Comparison of ENCODE assay signal across 9 mouse cellular contexts in the genomic region with DNA sequence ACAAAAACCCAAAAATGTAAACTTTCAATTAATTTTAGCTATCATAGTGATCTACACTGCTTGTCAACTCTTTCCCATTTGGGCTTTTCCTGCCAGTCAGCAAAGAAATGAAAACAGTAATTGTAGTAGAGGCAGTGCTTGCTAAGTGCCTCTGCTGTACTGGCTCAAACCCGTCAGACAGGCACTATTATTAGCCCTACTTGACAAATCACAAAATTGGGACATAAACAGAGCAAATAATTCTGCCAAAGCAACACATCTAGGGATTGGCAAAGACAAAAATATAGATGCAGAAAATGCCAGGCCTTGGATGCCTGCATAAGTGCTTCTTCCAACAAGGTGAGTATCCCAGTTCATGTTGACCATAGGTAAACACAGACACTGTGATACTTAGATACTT. TPM values are rescaled to one million over a fixed set of nuclear protein-coding genes. Genes with fewer than 3 reads are reported as not detected.
DNase-seq lines count a peak whose midpoint lies in the region; ATAC-seq and TF ChIP-seq lines count a peak whose summit lies in the region.
"Had no signal": no experiment of that assay in that cellular context is flagged by ENCODE, and none has a peak within 500 bp of the region (broad histone marks: within the 10 kb centered on the region; RNA-seq: fewer than 3 reads in every experiment).

No protein-coding gene starts in this region.

- H3K36me3 ChIP-seq in kidney, postnatal 0 days (ENCODE audit: insufficient read depth, low read length): 0 out of 2 replicates have a peak, but pooled peaks cover 15% of the 10 kb centered on the region
- peaks cover 46% of the 10 kb centered on the region for H3K36me3 ChIP-seq in embryonic facial prominence, embryonic 10.5 days (replicated peaks)
- H3K36me3 ChIP-seq in hindbrain, embryonic 16.5 days (ENCODE audit: control insufficient read depth, insufficient read depth, low read length): 0 out of 2 replicates have a peak, but pooled peaks cover 3% of the 10 kb centered on the region
- H3K36me3 ChIP-seq in midbrain, embryonic 13.5 days: peaks cover 29% of the 10 kb centered on the region

- H3K4me3 ChIP-seq in kidney, postnatal 0 days (replicated peaks; ENCODE audit: low read depth, low read length): peak overlapping the region; percentile 97; the same call in 1 of the 2 replicates
- peak overlapping the region; percentile 99 for H3K4me3 ChIP-seq in embryonic facial prominence, embryonic 10.5 days
- H3K4me3 ChIP-seq in hindbrain, embryonic 16.5 days (ENCODE audit: low read length): no peak overlapping the region
- no peak overlapping the region for H3K4me3 ChIP-seq in midbrain, embryonic 13.5 days (replicated peaks)

- peak overlapping the region; percentile 68; the same call in 1 of the 2 replicates for H3K4me2 ChIP-seq in kidney, postnatal 0 days (ENCODE audit: low read length)
- peak overlapping the region; percentile 78; the same call in 1 of the 2 replicates for H3K4me2 ChIP-seq in hindbrain, embryonic 16.5 days (ENCODE audit: low read length)
- H3K4me2 ChIP-seq in midbrain, embryonic 13.5 days (replicated peaks): peak overlapping the region; percentile 89; the same call in 1 of the 2 replicates

- no peaks in the 10 kb centered on the region for H3K27me3 ChIP-seq in kidney, postnatal 0 days (ENCODE audit: insufficient read depth, low read length)
- no peaks in the 10 kb centered on the region for H3K27me3 ChIP-seq in embryonic facial prominence, embryonic 10.5 days (replicated peaks; ENCODE audit: low read depth, poor library complexity, severe bottlenecking)
- no peaks in the 10 kb centered on the region for H3K27me3 ChIP-seq in hindbrain, embryonic 16.5 days (replicated peaks; ENCODE audit: control insufficient read depth, insufficient read depth, low read length)
- no peaks in the 10 kb centered on the region for H3K27me3 ChIP-seq in midbrain, embryonic 13.5 days

- no peak for ATAC-seq in kidney, postnatal 0 days (replicated peaks; ENCODE audit: low FRiP score, low read depth)
- no peak for ATAC-seq in hindbrain, embryonic 16.5 days
- ATAC-seq in midbrain, embryonic 13.5 days: no peak

- no peak for TF ChIP-seq CTCF in kidney, postnatal 0 days (IDR thresholded peaks at IDR 0.05; ENCODE audit: low read depth)

- H3K9me3 ChIP-seq in kidney, postnatal 0 days (replicated peaks; ENCODE audit: low read length): no peaks in the 10 kb centered on the region
- no peaks in the 10 kb centered on the region for H3K9me3 ChIP-seq in embryonic facial prominence, embryonic 10.5 days
- H3K9me3 ChIP-seq in hindbrain, embryonic 16.5 days (ENCODE audit: control insufficient read depth, low read length): no peaks in the 10 kb centered on the region
- no peaks in the 10 kb centered on the region for H3K9me3 ChIP-seq in midbrain, embryonic 13.5 days

- H3K4me1 ChIP-seq in kidney, postnatal 0 days (replicated peaks; ENCODE audit: insufficient read depth, low read length): peaks cover 4% of the 10 kb centered on the region
- H3K4me1 ChIP-seq in embryonic facial prominence, embryonic 10.5 days: peaks cover 29% of the 10 kb centered on the region
- H3K4me1 ChIP-seq in hindbrain, embryonic 16.5 days (ENCODE audit: control insufficient read depth, insufficient read depth, low read depth, low read length): peaks cover 27% of the 10 kb centered on the region
- H3K4me1 ChIP-seq in midbrain, embryonic 13.5 days (replicated peaks): peaks cover 35% of the 10 kb centered on the region

- H3K9ac ChIP-seq in kidney, postnatal 0 days (ENCODE audit: low read depth, low read length): 0 out of 2 replicates have a peak overlapping the region, but pooled peaks have one; percentile 92
- no peak overlapping the region for H3K9ac ChIP-seq in hindbrain, embryonic 16.5 days (ENCODE audit: low read depth, low read length)
- H3K9ac ChIP-seq in midbrain, embryonic 13.5 days (replicated peaks): 0 out of 2 replicates have a peak overlapping the region, but pooled peaks have one; percentile 97

- DNase-seq in kidney, postnatal 0 days (ENCODE audit: low spot score): no peak
- DNase-seq in kidney, adult 8-10 months: no peak
- DNase-seq in embryonic facial prominence, embryonic 10.5 days (ENCODE audit: low spot score): no peak
- no peak for DNase-seq in thymus, adult 18-20 months
- DNase-seq in embryo, embryonic 10 days (ENCODE audit: low spot score): no peak
- no peak for DNase-seq in frontal cortex, postnatal 14 days (ENCODE audit: low spot score in 2 of 2)
- DNase-seq: thymus, postnatal 36 days had no signal

- H3K27ac ChIP-seq in kidney, postnatal 0 days: no peak overlapping the region
- H3K27ac ChIP-seq in embryonic facial prominence, embryonic 10.5 days (replicated peaks): no peak overlapping the region
- H3K27ac ChIP-seq in hindbrain, embryonic 16.5 days (ENCODE audit: low read depth, low read length): no peak overlapping the region
- H3K27ac ChIP-seq in midbrain, embryonic 13.5 days: no peak overlapping the region

- 61% methylated on average over 1 of the region's 1 CpGs for WGBS in kidney, postnatal 0 days
- WGBS in embryonic facial prominence, embryonic 10.5 days: 73% methylated on average over 1 of the region's 1 CpGs
- 87% methylated on average over 1 of the region's 1 CpGs for WGBS in hindbrain, embryonic 16.5 days
- WGBS in midbrain, embryonic 13.5 days: 96% methylated on average over 1 of the region's 1 CpGs

RNA-seq across cellular contexts. Expression of gene Ubfd1, which starts 1.3 kb away (rescaled TPM):
- polyA plus RNA-seq in kidney, postnatal 0 days (2015; fragmentation: Nextera tagmentation; extraction: Ambion mirVana): 40.8 and 42.1 TPM in 2 replicates
- polyA plus RNA-seq in embryonic facial prominence, embryonic 10.5 days (2016; fragmentation: Nextera tagmentation; extraction: Ambion mirVana): 74.8 and 75.0 TPM in 2 replicates
- 71.2 and 75.7 TPM in 2 replicates for polyA plus RNA-seq in hindbrain, embryonic 16.5 days (2015; fragmentation: Nextera tagmentation; extraction: Ambion mirVana)
- polyA plus RNA-seq in midbrain, embryonic 13.5 days (2015; fragmentation: Nextera tagmentation; extraction: Ambion mirVana): 69.5 and 74.8 TPM in 2 replicates

RNA-seq across cellular contexts. Expression of gene Ears2, which starts 1.4 kb away (rescaled TPM):
- polyA plus RNA-seq in kidney, postnatal 0 days (2015; fragmentation: Nextera tagmentation; extraction: Ambion mirVana): 14.6 and 14.8 TPM in 2 replicates
- polyA plus RNA-seq in embryonic facial prominence, embryonic 10.5 days (2016; fragmentation: Nextera tagmentation; extraction: Ambion mirVana): 16.4 and 18.4 TPM in 2 replicates
- 8.7 and 9.6 TPM in 2 replicates for polyA plus RNA-seq in hindbrain, embryonic 16.5 days (2015; fragmentation: Nextera tagmentation; extraction: Ambion mirVana)
- 10.4 and 10.7 TPM in 2 replicates for polyA plus RNA-seq in midbrain, embryonic 13.5 days (2015; fragmentation: Nextera tagmentation; extraction: Ambion mirVana)

RNA-seq across cellular contexts. Expression of gene Ndufab1, which starts 36.0 kb away (rescaled TPM):
- 975 and 1,004 TPM in 2 replicates for polyA plus RNA-seq in kidney, postnatal 0 days (2015; fragmentation: Nextera tagmentation; extraction: Ambion mirVana)
- 763 and 789 TPM in 2 replicates for polyA plus RNA-seq in embryonic facial prominence, embryonic 10.5 days (2016; fragmentation: Nextera tagmentation; extraction: Ambion mirVana)
- 694 and 758 TPM in 2 replicates for polyA plus RNA-seq in hindbrain, embryonic 16.5 days (2015; fragmentation: Nextera tagmentation; extraction: Ambion mirVana)
- polyA plus RNA-seq in midbrain, embryonic 13.5 days (2015; fragmentation: Nextera tagmentation; extraction: Ambion mirVana): 635 and 660 TPM in 2 replicates

RNA-seq across cellular contexts. Expression of gene Gga2, which starts 44.6 kb away (rescaled TPM):
- polyA plus RNA-seq in kidney, postnatal 0 days (2015; fragmentation: Nextera tagmentation; extraction: Ambion mirVana): 55.5 and 61.1 TPM in 2 replicates
- 111 and 124 TPM in 2 replicates for polyA plus RNA-seq in embryonic facial prominence, embryonic 10.5 days (2016; fragmentation: Nextera tagmentation; extraction: Ambion mirVana)
- 46.5 and 51.4 TPM in 2 replicates for polyA plus RNA-seq in hindbrain, embryonic 16.5 days (2015; fragmentation: Nextera tagmentation; extraction: Ambion mirVana)
- 55.4 and 58.0 TPM in 2 replicates for polyA plus RNA-seq in midbrain, embryonic 13.5 days (2015; fragmentation: Nextera tagmentation; extraction: Ambion mirVana)

Comparison
In these comparisons a context has a peak if more than half of its experiments do, and no peak if none do; other contexts are left out.
1. H3K4me3 ChIP-seq: peak in kidney, postnatal 0 days (single experiment) and embryonic facial prominence, embryonic 10.5 days (single experiment); none in hindbrain, embryonic 16.5 days (single experiment) and midbrain, embryonic 13.5 days (single experiment).
2. Peak in every context shown above with its lines, with median percentiles within 50 percentile points of each other: H3K4me2 ChIP-seq.